Mouse (Mus musculus) liver, embryonic 14.5 days (tissue): Measurements from ENCODE around the gene Scamp4. TPM values are rescaled to one million over a fixed set of nuclear protein-coding genes. Genes with fewer than 3 reads are reported as not detected.

Experiments
- ATAC-seq: fragments of 200-750 bp; cut with Nextera tagmentation; 2 replicates; pipeline ENCODE4 v1.8.0; 2017; ENCODE audit warnings: moderate number of reproducible peaks, mild to moderate bottlenecking, moderate library complexity; ENCODE audit not compliant: insufficient read depth
- DNase-seq, 3 experiments: peaks; one replicate each; pipeline ENCODE4 v3.0.0-alpha.2; 2012 to 2013; ENCODE audit warnings: low read depth in 3 of 3, low spot score in 3 of 3
- H3K27ac ChIP-seq: fragments of 300-500 bp; sonication (generic); 2 replicates; pipeline ENCODE4 v1.5.1; 2014; ENCODE audit warnings: moderate library complexity, mild to moderate bottlenecking, control low read depth, inconsistent platforms
- H3K27me3 ChIP-seq: fragments of 300-500 bp; sonication (generic); 2 replicates; pipeline ENCODE4 v1.6.1; 2014; ENCODE audit warnings: mild to moderate bottlenecking, low read length, moderate library complexity; ENCODE audit not compliant: control insufficient read depth, insufficient read depth
- H3K36me3 ChIP-seq: fragments of 300-500 bp; sonication (generic); replicated peaks from 2 replicates; pipeline ENCODE4 v1.6.1; 2014; ENCODE audit warnings: low read depth; ENCODE audit not compliant: control insufficient read depth, insufficient read depth
- H3K4me1 ChIP-seq, 2 experiments: fragments of 200-500 bp in 1 of 2; fragments of 300-500 bp in 1 of 2; sonication (generic) in 1 of 2; replicated peaks; 2 replicates each; pipeline ENCODE4 v1.6.1; 2012 to 2014; ENCODE audit warnings: antibody characterized with exemption in 1 of 2, inconsistent platforms in 1 of 2, low read length in 1 of 2; ENCODE audit not compliant: control insufficient read depth in 2 of 2, insufficient read depth in 2 of 2
- H3K4me2 ChIP-seq: fragments of 300-500 bp; sonication (generic); 2 replicates; pipeline ENCODE4 v1.6.1; 2014; ENCODE audit warnings: low read depth, mild to moderate bottlenecking, control low read depth, moderate library complexity
- H3K4me3 ChIP-seq, 2 experiments: fragments of 200-500 bp in 1 of 2; fragments of 300-500 bp in 1 of 2; sonication (generic) in 1 of 2; 2 replicates each; pipeline ENCODE4 v1.5.1; 2012 to 2014; ENCODE audit warnings: low read depth in 2 of 2, low read length in 2 of 2, mild to moderate bottlenecking in 2 of 2, control low read depth in 1 of 2, inconsistent platforms in 1 of 2, moderate library complexity in 1 of 2; ENCODE audit not compliant: insufficient read depth in 1 of 2
- H3K9ac ChIP-seq: fragments of 300-500 bp; sonication (generic); replicated peaks from 2 replicates; pipeline ENCODE4 v1.6.1; 2014; ENCODE audit warnings: mild to moderate bottlenecking, control low read depth, moderate library complexity
- H3K9me3 ChIP-seq: fragments of 300-500 bp; sonication (generic); 2 replicates; pipeline ENCODE4 v1.6.1; 2016; ENCODE audit warnings: low read length, mixed read lengths; ENCODE audit not compliant: control insufficient read depth
- CTCF ChIP-seq: IDR thresholded peaks from 2 replicates; pipeline ENCODE4 v1.5.1; 2016; ENCODE audit warnings: antibody characterized with exemption, low read depth, control low read depth
- EP300 ChIP-seq: IDR thresholded peaks from 2 replicates; pipeline ENCODE4 v1.6.1; 2016; ENCODE audit warnings: antibody characterized with exemption, low read depth
- WGBS: fragments of 180-500 bp; shearing (Covaris S2); extraction: QIAGEN DNeasy Blood & Tissue Kit; methylation state at CpG from one replicate; pipeline ENCODE4 v1.1.7; 2014; ENCODE audit not compliant: insufficient replicate concordance; 5-methylcytosine and 5-hydroxymethylcytosine counted together
- polyA plus RNA-seq, 2 experiments: library from polyadenylated mRNA; depleted of rRNA in 1 of 2; stranded (reverse) in 1 of 2; unstranded in 1 of 2; fragments of >200 nt; fragmentation: Nextera tagmentation in 1 of 2; extraction: Ambion mirVana in 1 of 2; gene quantifications; 2 replicates each; pipeline versions ENCODE4 v1.2.1 to v1.2.3; 2012 to 2014

The Scamp4 gene
- polyA plus RNA-seq, 2 experiments, result 22.0 to 34.6 TPM

GRCm38 (mm10) chr10:80621940-80622660 is 19.4 kb downstream of the Scamp4 start:
- Histone ChIP-seq H3K27ac (peak overlapping the region; percentile 91), H3K36me3 (no peaks in the 10 kb centered on the region), H3K9ac (peak overlapping the region; percentile 59), H3K4me3 (peak overlapping the region; percentile 71 to 87), H3K4me2 (peak overlapping the region; percentile 83), H3K27me3 (no peaks in the 10 kb centered on the region), H3K4me1 (peaks cover 3 to 24% of the 10 kb centered on the region in 2 experiments; a peak in 3 of 4 replicates), H3K9me3 (no peaks in the 10 kb centered on the region)
- DNase-seq (peak; percentile 100), ATAC-seq (peak; percentile 92)
- TF ChIP-seq EP300 (peak; percentile 55; the same call in 1 of the 2 replicates), CTCF (no peak)
- WGBS, result under 1% methylated on average over 64 of the region's 64 CpGs

- Histone ChIP-seq H3K4me1 (peaks cover 3 to 26% of the 10 kb centered on the region in 2 experiments; a peak in 3 of 4 replicates), H3K27me3 (no peaks in the 10 kb centered on the region), H3K4me2 (peak within 1 kb of the TSS; percentile 96), H3K9ac (peak within 1 kb of the TSS; percentile 89), H3K9me3 (no peaks in the 10 kb centered on the region), H3K4me3 (peak within 1 kb of the TSS; percentile 86 to 87), H3K36me3 (no peaks in the 10 kb centered on the region), H3K27ac (peak within 1 kb of the TSS; percentile 91)
- under 1% methylated on average over 83 of the region's 85 CpGs for WGBS
- ATAC-seq (peak; percentile 29), DNase-seq (no peak)
- TF ChIP-seq EP300 (no peak), CTCF (no peak; the same call in 1 of the 2 replicates)
Measured at GRCm38 (mm10) chr10:80622661-80623456, 20.2 kb downstream of the Scamp4 start, which contains the start of gene Csnk1g2. Gene Csnk1g2, plus strand, starts transcription at chr10:80622838.

- Histone ChIP-seq H3K9ac (peak overlapping the region; percentile 89), H3K4me1 (peaks cover 3 to 26% of the 10 kb centered on the region in 2 experiments; a peak in 3 of 4 replicates), H3K27ac (peak overlapping the region; percentile 83), H3K4me2 (peak overlapping the region; percentile 96), H3K27me3 (no peaks in the 10 kb centered on the region), H3K36me3 (no peaks in the 10 kb centered on the region), H3K9me3 (no peaks in the 10 kb centered on the region), H3K4me3 (peak overlapping the region; percentile 86 to 87)
- TF ChIP-seq CTCF (no peak), EP300 (no peak)
- DNase-seq, result peak in 1 of 3 experiments; percentile 26
- 13% methylated on average over 15 of the region's 15 CpGs for WGBS
- no peak for ATAC-seq
Measured at GRCm38 (mm10) chr10:80623457-80624191, 21.0 kb downstream of the Scamp4 start.

- H3K9ac ChIP-seq, result no peak overlapping the region
- no peak for TF ChIP-seq CTCF
- H3K4me1 ChIP-seq, result peaks cover 3 to 17% of the 10 kb centered on the region in 2 experiments; a peak in 2 of 4 replicates
- no peaks in the 10 kb centered on the region for H3K36me3 ChIP-seq
- H3K9me3 ChIP-seq, result no peaks in the 10 kb centered on the region
- no peak overlapping the region for H3K27ac ChIP-seq
- ATAC-seq (no peak), DNase-seq (no peak)
- WGBS, result 77% methylated on average over 4 of the region's 4 CpGs
- H3K4me2 ChIP-seq, result no peak overlapping the region
- H3K4me3 ChIP-seq, result no peak overlapping the region
- H3K27me3 ChIP-seq, result no peaks in the 10 kb centered on the region
Measured at GRCm38 (mm10) chr10:80625764-80626163, 23.1 kb downstream of the Scamp4 start.
